Mouse (Mus musculus) heart, postnatal 4 days (tissue): ENCODE measurements around the gene Adm. TPM values are rescaled to one million over a fixed set of nuclear protein-coding genes. Genes with fewer than 3 reads are reported as not detected.
"Not testable (repeated sequence)": the region's sequence is repeated elsewhere in the genome, so short reads cannot be mapped to it uniquely, and the experiment has no call there.

Experiments
- DNase-seq: peaks from one replicate; pipeline ENCODE4 v3.0.0; 2021
- total RNA-seq, 2 experiments: library from RNA; stranded (reverse); gene quantifications; 2 replicates each; pipeline ENCODE4 v1.2.3; 2021

Gene Adm
- total RNA-seq: 10 to 100 TPM; 17.1 to 18.2 TPM

DNA sequence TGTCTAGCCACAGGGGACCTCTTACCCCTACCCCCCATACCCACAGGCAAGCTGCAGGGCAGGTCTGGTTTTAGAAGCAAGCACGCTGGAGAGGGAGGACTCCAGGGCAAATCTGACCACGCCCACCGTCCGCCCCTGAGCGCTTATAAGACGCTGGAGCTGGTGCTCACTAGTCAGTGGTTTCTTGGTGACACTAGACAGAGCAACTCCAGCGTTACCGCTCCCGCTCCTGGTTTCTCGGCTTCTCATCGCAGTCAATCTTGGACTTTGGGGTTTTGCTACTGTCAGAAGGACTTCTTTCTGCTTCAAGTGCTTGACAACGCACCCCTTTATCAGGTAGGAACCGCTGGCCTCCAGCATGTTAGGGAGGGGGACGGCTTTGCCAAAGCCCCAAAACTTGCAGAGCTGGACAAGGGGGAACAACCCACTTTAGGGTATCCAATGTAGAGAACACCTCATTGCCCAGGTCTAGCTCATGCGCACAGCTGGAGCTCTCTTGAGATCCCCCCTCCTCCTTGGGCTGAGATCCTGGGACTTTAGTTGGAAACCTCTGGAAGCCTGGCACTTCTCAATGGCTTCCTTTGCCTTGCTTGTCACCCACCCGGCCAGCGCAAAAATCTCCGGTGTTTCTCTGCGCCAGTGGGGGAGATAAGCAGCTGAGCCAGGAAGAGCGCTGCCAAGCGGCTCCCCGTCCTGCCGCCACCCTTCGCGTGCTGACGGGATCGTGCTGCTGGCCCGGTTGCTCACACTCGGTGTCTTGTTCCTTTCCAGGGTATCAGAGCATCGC is at the start of gene Adm:
Gene Adm (plus strand): TSS at position 176 of the 787 bp plus-strand sequence.
- peak; percentile 88 for DNase-seq

DNA sequence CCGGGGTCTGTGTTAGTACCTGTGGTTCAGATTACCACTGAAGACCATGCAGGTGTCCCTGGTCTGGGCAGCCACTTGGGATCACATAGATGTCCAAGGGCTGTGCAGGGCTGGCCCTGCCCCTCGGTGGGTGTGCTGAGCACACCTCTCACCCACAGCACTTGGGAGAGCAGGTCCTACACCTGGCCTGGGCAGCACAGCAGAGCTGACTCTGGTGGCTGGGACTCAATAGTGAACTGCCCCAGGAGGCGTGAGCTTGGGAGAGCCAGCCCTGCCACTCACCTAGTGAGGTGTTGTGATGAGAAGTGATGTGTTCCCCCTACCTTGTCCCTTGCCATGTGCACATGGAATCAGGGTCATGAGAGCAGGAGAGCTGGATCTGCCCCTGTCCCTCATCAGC is 43.8 kb upstream of the Adm start:
- no peak for DNase-seq

DNA sequence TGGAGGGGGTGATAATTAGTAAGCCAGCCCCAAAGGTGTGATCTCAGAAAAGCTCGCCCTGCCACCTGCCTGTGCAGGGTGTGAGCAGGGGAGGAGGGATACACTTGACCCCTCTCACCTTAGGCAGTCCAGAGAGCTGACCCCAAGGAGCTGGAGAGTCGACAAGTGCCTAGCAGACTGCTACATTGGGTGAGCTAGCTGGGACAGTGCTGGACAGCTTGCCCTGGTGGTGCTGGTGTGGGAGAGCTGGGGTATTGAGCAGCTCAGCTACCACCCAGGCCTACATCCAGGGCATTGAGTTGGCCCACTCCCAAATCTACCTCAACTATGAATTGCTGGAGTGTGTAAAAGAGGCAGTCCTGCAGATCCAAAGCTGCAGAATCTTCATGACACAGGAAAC is 43.3 kb upstream of the Adm start:
- DNase-seq: no peak

DNA sequence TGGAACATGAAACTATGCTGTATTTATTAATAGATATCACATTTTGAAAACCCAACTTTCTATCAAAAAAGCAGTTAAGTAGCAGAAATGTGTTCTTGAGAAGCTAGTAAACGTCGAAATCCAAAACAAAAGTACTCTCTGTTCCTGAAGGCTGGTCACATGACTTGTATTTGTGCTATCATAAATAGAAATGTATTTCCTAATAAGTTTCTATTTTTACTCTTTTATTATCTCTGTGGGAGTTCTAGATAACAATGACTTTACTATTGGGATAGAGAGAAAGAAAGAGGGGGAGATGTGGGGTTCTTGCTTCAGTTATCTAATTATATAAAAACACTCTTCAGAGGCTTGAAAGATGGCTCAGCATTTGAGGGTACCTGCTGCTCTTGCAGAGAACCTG is 42.2 kb upstream of the Adm start:
- DNase-seq: no peak

DNA sequence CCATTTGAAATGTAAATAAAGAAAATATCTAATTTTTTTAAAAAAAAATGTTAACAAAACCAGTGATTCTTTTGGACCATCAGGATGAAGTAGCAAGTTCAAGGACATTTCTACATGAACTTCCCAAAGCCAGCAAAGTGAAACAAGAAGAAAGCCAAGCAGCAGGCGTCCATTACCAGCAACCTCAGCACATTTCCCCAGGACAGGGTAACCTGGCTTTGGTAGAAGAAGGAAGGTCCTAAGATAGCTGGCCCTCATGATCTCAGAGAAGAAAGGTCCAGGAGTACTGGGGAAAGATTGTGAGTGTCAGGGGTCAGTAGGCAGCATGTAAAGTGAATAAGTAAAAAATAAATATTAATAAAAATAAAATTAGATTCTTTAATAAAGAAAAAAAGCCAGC is 39.7 kb upstream of the Adm start:
- DNase-seq: no peak

DNA sequence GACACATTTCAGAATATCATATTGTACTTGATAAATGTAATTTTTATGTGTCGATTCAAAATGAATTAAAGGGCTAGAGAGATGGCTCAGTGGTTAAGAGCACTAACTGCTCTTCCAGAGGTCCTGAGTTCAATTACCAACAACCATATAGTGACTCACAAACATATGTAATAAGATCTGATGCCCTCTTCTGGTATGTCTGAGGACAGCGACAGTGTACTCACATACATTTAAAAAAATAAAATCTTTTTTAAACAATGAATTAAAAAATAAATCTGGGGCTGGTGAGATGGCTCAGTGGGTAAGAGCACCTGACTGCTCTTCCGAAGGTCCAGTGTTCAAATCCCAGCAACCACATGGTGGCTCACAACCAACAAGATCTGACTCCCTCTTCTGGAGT is 33.5 kb upstream of the Adm start:
- DNase-seq: not testable (repeated sequence)

DNA sequence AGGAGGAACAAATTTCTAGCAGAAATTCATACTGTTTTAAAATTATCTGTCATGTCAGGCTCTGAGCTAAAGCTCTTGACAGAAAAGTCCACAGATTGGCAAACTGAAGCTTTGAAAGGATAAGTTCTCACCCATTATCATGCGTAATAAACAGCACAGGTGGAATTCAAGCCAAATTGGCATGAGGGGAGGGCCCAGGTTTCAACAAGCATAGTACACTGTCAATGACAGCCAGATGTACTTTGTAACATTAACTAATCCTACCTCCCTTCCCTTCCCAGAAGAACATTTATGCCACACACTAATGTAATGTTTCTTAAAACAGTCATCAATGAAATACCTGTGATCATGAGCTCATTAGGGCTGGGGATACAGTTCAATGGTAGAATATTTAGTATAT is 30.3 kb upstream of the Adm start:
- no peak for DNase-seq

DNA sequence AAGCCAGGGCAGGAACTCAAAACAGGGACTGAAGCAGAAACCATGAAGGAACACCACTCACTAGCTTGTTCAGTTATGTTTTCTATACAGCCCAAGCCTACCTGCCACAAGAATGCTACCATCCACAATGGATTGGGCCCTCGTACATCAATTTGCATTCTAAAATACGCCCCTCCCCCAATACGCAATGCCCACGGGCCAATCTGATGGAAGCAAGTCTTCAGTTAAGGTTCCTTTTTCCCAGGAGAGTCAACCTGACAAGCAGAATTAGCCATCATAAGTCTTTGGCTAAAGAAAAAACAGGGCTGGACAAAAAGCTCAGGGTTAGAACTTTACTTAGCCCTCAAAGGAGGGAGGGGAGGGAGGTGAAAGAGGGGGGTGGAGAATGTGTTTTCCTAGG is 22.0 kb upstream of the Adm start:
- no peak for DNase-seq

DNA sequence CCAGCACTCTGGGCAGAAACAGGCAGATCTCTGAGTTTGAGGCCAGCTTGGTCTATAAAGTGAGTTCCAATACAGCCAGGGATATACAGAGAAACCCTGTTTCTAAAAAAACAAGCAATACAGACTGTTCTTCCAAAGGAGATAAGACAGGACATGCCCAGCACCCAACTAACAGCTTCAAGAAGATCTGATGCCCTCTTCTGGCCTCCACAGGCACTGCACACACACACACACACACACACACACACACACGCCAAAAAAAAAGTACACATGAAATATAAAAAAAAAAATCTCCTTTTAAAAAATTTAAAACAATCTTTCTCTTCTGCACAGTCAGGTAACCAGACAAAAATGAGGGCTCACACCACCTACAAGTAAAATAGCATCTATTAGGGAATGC is 20.6 kb upstream of the Adm start:
- DNase-seq: no peak

DNA sequence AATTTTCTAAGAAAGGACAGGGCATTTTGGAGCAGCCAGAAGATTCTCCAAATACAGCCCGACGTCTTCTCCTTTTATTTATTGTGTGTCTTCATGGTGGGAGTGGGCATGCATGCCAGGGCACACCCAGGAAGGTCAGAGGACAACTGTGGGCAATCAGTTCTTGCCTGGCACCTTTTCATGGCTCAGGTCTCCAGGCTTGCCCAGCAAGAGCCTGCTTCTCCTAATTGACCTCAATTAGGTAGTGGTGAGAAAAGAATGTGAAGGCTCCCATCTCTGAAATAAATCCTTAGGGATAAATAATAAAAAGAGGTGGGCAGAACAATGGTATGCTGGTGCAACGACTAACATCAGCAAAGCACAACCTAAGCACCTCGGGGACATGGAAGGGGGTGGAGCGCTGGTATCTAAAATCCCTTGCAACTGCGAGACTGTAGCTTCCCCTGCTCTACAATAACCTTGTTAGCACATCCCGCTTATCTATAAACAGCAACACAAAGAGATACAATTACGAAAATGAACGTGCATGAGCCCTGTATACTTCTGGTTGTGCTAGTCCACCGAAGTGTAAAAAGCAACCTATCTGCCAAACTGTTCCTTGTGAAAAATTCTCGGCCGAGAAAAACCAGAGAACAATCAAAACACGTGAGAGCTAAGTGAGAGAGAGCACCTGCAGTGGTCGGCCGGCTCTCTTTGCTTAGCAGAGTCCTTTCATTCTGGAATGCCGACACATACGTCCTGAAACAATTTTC is 13.9 kb upstream of the Adm start:
- DNase-seq: no peak

DNA sequence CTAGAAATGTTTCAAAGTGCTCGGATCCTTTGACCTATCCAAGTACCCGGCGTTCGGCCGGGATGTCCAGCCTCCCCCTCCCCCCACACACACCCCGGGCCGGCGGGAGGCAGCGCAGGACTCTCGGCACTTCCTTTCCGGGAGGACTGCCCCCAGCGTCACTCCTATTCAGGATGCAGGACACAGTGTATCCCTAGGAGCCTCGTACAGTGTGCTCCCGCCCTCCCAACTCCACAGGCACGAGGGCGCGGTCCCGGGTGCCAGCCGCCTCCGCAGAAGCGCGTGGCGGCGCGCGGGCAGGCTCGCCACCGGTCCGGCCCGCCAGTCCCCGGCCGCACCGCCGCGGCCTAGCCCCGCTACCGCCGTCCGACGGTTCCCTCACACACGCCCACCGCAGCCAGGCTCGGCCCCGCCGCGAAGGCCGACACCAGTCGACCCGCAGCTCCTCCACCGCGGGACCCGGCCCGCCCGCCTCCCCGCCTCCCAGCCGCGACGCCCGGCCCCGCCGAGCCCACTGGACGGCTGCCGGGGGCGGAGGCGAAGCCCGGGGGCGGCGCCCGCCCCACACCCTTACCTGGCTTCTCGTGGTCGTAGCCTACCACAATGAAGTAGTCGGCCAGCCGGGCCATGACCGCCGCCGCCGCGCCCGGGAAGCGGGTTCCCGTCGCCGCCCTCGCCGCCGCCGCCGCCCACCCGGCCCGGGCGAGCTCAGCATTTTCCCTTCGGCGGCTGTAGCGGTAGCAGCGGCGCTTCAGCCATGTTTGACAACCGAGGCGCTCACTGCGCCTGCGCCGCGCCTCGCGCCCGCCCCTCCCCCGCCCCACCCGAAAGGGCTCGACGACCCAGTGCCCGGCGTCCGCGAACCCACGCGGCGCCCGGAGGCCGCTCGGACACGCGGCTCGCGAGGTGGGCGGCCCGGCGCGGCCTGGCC is 13.1 kb upstream of the Adm start, which contains the start of gene Sbf2:
Gene Sbf2 (minus strand): TSS at position 790 of the 931 bp plus-strand sequence.
- peak; percentile 85 for DNase-seq

DNA sequence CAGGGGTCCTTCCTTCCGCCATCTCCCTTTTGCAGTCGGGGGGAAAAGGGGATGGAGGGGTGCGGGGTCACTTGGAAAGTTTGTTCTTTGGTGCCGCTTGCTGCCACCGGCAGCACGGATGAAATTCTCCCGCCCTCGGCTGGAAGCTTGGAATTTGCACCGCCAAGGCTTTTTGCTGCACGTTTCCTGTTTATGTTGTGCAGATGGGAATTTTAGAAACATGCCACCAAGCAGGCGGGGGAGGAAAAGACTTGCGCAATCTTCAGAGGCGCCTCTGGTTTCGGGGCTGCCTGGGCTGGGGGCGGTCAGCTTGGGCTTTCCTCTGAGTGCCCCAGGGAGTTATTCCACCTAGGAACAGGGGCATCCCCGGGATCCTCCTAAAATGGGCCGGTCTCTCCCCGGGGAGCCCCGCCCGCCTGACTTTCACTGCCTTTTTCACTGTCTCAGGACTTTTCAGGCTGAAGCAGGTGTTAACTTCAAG is 12.3 kb upstream of the Adm start:
- DNase-seq: peak; percentile 65

DNA sequence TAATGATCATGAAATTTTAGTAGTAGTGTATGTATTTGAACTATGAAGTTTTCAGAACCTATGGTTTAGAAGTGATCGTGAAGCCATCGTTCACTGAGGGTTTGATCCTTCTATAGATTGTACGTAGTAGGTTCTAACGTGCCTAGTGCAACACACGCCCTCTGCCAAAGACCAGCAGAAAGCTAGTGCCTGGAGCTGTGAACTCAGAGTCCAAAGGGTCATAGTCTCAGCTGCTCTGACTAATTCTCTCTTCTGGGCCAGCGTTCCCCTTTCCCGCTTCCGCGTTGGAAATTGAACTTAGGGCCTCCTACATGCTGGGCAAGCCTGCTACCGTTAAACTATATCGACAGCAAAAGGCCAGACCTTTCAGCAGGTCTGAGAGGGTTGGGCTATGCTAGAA is 11.7 kb upstream of the Adm start:
- DNase-seq: no peak

DNA sequence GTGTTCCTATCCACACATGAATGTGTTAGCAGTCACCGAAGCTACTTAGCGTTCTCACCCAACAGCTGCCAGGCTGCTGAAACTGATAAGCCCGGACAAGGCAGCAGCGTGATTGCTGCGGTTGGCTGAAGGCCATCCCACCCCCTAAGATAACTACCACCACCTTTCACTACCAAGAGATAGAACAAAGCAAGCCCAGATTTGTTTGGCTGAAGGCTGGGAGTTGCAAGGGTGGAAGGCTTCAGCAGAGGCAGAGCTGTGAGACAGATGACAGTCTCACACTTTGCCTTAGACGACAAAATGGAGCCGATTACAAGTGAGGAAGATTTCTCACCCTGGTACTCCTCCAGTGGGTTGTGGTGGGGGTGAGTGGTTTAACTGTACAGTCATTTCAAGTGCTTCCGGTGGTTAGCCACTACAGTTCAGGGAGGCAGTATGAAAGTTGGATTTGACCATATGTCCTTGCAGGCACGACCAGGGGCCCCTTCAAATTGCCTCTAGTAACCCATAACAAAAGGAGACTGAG is 8.3 kb upstream of the Adm start:
- DNase-seq: peak; percentile 68

DNA sequence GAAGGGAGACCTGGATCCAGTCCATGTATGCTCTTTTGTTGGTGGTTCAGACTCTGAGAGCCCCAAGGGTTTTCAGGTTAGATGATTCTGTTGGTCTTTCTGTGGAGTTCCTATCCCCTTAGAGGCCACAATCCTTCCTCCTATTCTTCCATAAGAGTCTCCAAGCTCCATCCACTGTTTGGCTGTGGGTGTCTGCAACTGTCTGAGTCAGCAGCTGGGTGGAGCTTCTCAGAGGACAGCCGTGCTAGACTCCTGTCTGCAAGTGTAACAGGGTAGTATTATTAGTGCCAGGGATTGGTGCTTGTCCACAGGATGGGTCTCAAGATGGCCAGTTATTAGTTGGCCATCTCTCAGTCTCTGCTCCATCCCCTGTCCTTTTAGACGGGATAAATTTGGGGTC is 3.4 kb upstream of the Adm start:
- no peak for DNase-seq

DNA sequence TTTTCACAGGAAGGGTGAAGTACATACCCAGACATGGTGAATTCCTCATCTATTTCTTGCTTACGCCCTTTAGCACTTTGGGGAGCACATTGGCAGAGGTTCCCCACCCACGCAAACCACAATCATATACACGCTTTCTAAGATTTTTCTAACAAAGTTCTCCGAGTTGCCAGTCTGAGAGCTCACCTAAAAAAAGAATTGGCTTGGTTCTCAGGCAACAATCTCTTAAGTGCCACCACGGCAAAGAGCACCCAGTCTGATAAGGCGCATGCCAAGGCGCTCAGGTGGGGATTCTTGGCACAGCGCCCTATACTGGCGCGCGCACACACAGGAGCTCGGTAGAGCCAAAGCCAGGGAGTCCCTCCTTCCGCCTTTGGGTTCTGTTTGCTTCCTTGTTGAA is 2.5 kb upstream of the Adm start:
- peak; percentile 42 for DNase-seq

DNA sequence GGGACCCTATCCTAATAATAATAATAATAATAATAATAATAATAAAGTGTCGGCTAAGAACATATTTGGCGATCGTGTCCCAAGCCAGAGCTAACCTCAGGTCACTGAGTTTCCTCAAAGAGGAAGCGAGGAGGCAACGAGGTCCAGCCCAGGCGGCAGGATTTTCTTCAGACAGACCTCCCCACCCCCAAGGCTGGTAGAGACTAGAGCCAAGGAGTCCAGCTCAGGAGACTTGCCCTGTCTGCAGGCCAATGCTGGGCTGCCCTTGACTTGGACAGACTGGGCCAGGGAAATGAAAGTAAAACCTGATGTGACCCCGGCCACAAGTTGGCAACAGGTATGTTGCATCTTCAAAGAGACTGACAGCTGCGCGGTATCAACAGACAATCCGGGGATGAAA is 2.0 kb upstream of the Adm start:
- no peak for DNase-seq

DNA sequence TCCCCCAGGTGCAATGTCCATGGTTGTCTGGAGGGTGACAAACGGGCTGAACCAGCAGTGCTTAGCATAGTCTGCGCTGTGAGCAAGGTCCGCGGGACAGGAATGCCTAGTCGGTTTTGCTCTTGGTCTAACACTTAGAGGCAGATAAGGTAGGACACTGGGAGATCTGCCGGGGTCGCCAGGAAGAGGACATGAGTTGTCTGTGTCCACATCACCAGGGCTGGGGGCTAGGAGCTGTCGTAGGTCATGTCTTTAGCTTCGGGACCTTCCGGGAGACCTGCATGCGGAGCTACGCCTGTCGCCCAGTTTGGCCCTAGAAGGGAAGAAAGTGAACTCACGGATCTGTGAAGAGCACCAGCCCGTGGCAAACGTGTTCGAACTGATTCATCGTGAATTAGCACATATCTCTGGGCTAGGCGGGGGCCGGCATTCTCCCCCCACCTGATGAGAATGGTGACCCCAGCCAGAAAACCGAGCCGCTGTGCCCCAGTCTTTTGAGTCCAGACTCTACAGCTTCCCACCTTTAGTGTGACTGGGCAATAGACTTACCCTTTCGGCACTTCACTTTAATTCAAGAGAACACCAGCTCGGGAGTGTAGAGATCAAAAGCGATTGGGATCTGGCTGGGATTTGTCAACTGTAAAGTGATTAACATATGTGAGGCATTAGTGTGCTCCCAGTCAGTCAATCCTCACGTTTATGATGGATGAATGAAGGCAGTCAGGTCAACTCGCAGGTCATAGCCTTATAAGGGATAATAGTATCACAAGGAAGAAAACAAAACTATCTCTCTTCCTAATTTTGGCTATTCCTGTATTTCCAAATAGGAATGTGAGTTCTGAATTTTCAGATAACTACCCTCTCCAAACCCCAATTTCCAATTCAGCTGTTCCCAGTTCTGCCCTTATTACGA is 1.0 kb upstream of the Adm start:
- DNase-seq: no peak

DNA sequence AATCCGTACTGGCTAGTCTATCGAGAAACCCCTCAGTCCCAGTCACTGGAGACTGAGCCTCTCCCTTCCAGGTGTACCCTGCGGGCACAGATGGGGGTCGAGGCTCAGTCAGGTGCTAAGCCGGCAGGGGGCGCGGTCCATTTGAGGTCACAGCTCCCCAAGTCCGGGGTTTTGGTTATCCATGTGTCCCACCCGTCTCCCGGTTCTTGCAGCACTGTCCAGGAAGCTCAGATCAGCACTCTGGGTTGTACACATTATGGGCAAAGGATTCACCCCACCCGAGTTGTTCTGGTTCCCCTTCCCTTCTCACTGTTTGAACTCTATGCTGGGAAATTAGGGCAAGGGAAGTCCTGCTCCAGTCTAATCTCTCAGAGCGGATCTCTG is 370 bp upstream of the Adm start:
- peak; percentile 43 for DNase-seq

DNA sequence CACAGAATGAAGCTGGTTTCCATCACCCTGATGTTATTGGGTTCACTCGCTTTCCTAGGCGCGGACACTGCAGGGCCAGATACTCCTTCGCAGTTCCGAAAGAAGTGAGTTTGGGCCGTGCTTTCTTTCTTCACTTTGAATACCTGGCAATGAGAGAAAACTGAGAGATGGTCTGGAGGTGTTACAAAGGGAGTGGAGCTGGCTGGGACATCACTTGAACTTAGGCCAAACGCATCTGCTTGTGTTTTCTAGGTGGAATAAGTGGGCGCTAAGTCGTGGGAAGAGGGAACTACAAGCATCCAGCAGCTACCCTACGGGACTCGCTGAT is 776 bp downstream of the Adm start:
- DNase-seq: no peak

DNA sequence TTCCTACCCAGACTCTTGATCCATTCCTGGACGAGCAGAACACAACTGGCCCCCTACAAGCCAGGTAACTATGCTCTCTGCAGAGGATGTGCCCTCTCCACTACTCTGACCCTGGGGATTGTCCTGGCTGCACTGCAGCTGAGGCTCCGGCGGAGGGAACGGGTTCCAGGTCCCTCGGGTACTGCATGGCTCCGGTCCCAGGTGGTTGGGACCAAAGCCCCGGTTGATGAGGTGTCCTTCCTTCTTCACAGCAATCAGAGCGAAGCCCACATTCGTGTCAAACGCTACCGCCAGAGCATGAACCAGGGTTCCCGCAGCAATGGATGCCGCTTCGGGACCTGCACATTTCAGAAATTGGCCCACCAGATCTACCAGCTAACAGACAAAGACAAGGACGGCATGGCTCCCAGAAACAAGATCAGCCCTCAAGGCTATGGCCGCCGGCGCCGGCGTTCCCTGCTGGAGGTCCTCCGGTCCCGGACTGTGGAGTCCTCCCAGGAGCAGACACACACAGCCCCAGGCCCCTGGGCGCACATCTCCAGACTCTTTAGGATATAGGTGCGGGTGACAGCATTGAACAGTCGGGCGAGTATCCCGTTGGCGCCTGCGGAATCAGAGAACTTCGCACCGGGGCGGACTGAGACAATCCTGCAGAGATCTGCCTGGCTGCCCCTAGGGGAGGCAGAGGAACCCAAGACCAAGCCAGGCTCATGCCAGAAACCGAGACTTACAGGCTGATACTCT is 1.3 kb downstream of the Adm start:
- DNase-seq: peak; percentile 49
